Mouse (Mus musculus) lung, embryonic 14.5 days (tissue): ENCODE data around the gene Mylip. TPM values are rescaled to one million over a fixed set of nuclear protein-coding genes. Genes with fewer than 3 reads are reported as not detected.
A peak's percentile ranks its signal among the peaks of the same experiment; 100 is the strongest.

Experiments
- ATAC-seq: fragments of 200-750 bp; cut with Nextera tagmentation; 2 replicates; pipeline ENCODE4 v1.8.0; 2017; ENCODE audit warnings: mild to moderate bottlenecking, moderate TSS enrichment, moderate library complexity; ENCODE audit not compliant: insufficient read depth
- DNase-seq: peaks from one replicate; pipeline ENCODE4 v3.0.0-alpha.2; 2015
- H3K27ac ChIP-seq: fragments of 300-500 bp; sonication (generic); 2 replicates; pipeline ENCODE4 v1.5.1; 2014; ENCODE audit warnings: low read depth, mild to moderate bottlenecking, moderate library complexity
- H3K27me3 ChIP-seq: fragments of 300-500 bp; sonication (generic); 2 replicates; pipeline ENCODE4 v1.6.1; 2014; ENCODE audit warnings: low read length, control low read depth; ENCODE audit not compliant: insufficient read depth
- H3K36me3 ChIP-seq: fragments of 300-500 bp; sonication (generic); 2 replicates; pipeline ENCODE4 v1.6.1; 2014; ENCODE audit warnings: control low read depth; ENCODE audit not compliant: insufficient read depth
- H3K4me1 ChIP-seq: fragments of 300-500 bp; sonication (generic); 2 replicates; pipeline ENCODE4 v1.6.1; 2014; ENCODE audit warnings: antibody characterized with exemption, control low read depth; ENCODE audit not compliant: insufficient read depth
- H3K4me2 ChIP-seq: fragments of 300-500 bp; sonication (generic); 2 replicates; pipeline ENCODE4 v1.6.1; 2014; ENCODE audit warnings: mild to moderate bottlenecking
- H3K4me3 ChIP-seq: fragments of 300-500 bp; sonication (generic); 2 replicates; pipeline ENCODE4 v1.5.1; 2014; ENCODE audit warnings: low read depth, low read length
- H3K9ac ChIP-seq: fragments of 300-500 bp; sonication (generic); 2 replicates; pipeline ENCODE4 v1.6.1; 2014
- H3K9me3 ChIP-seq: fragments of 300-500 bp; sonication (generic); 2 replicates; pipeline ENCODE4 v1.6.1; 2016; ENCODE audit warnings: low read depth, low read length, control low read depth
- CTCF ChIP-seq: IDR thresholded peaks from 2 replicates; pipeline ENCODE4 v1.5.1; 2016; ENCODE audit warnings: antibody characterized with exemption, low read depth
- WGBS: fragments of 180-500 bp; shearing (Covaris S2); extraction: QIAGEN DNeasy Blood & Tissue Kit; methylation state at CpG from one replicate; pipeline ENCODE4 v1.1.7; 2014; 5-methylcytosine and 5-hydroxymethylcytosine counted together
- polyA plus RNA-seq: library from polyadenylated mRNA; unstranded; fragments of >200 nt; fragmentation: Nextera tagmentation; extraction: Ambion mirVana; gene quantifications from 2 replicates; pipeline ENCODE4 v1.2.1, GENCODE M21; 2014

Gene Mylip
- polyA plus RNA-seq, 1 experiment from 2014 or later: 3.8 TPM

GRCm38 (mm10) chr13:45423905-45424304 lies 34.4 kb downstream of the Mylip start:
- Histone ChIP-seq H3K4me2 (no peak overlapping the region), H3K36me3 (no peaks in the 10 kb centered on the region), H3K27ac (no peak overlapping the region), H3K9me3 (no peaks in the 10 kb centered on the region), H3K27me3 (no peaks in the 10 kb centered on the region), H3K4me3 (no peak overlapping the region), H3K4me1 (no peaks in the 10 kb centered on the region), H3K9ac (no peak overlapping the region)
- TF ChIP-seq CTCF: no peak
- no peak for ATAC-seq
- no peak for DNase-seq
- 85% methylated on average over 5 of the region's 5 CpGs for WGBS

- TF ChIP-seq CTCF: no peak
- ATAC-seq (no peak), DNase-seq (peak; percentile 54)
- no peak overlapping the region for H3K4me2 ChIP-seq
- no peaks in the 10 kb centered on the region for H3K36me3 ChIP-seq
- WGBS: 31% methylated on average over 11 of the region's 11 CpGs
- H3K4me3 ChIP-seq: no peak overlapping the region
- no peak overlapping the region for H3K9ac ChIP-seq
- H3K27me3 ChIP-seq: no peaks in the 10 kb centered on the region
- no peaks in the 10 kb centered on the region for H3K9me3 ChIP-seq
- H3K4me1 ChIP-seq: peaks cover 3% of the 10 kb centered on the region; the same call in 1 of the 2 replicates
- H3K27ac ChIP-seq: peak overlapping the region; percentile 32; the same call in 1 of the 2 replicates
Observed at GRCm38 (mm10) chr13:45429239-45429638, 39.7 kb downstream of the Mylip start.

GRCm38 (mm10) chr13:45437134-45437533 lies 47.6 kb downstream of the Mylip start:
- DNase-seq (no peak), ATAC-seq (no peak)
- H3K4me2 ChIP-seq: no peak overlapping the region
- no peaks in the 10 kb centered on the region for H3K9me3 ChIP-seq
- no peaks in the 10 kb centered on the region for H3K27me3 ChIP-seq
- H3K27ac ChIP-seq: no peak overlapping the region
- H3K4me3 ChIP-seq: no peak overlapping the region
- 80% methylated on average over 9 of the region's 9 CpGs for WGBS
- no peak for TF ChIP-seq CTCF
- H3K36me3 ChIP-seq: no peaks in the 10 kb centered on the region
- H3K9ac ChIP-seq: no peak overlapping the region
- peaks cover 7% of the 10 kb centered on the region; the same call in 1 of the 2 replicates for H3K4me1 ChIP-seq

- no peak for DNase-seq
- Histone ChIP-seq H3K4me3 (no peak overlapping the region), H3K4me2 (no peak overlapping the region), H3K9ac (no peak overlapping the region), H3K27me3 (no peaks in the 10 kb centered on the region), H3K36me3 (no peaks in the 10 kb centered on the region), H3K4me1 (peaks cover 7% of the 10 kb centered on the region; the same call in 1 of the 2 replicates), H3K9me3 (no peaks in the 10 kb centered on the region), H3K27ac (no peak overlapping the region)
- WGBS: 73% methylated on average over 6 of the region's 6 CpGs
- no peak for TF ChIP-seq CTCF
- ATAC-seq: no peak
Observed at GRCm38 (mm10) chr13:45438853-45439252, 49.3 kb downstream of the Mylip start.

GRCm38 (mm10) chr13:45440226-45440625 lies 50.7 kb downstream of the Mylip start:
- no peak for TF ChIP-seq CTCF
- no peak overlapping the region for H3K9ac ChIP-seq
- no peaks in the 10 kb centered on the region for H3K36me3 ChIP-seq
- DNase-seq: no peak
- H3K4me2 ChIP-seq: no peak overlapping the region
- WGBS: 65% methylated on average over 5 of the region's 5 CpGs
- H3K4me1 ChIP-seq: peaks cover 2% of the 10 kb centered on the region; the same call in 1 of the 2 replicates
- no peak overlapping the region for H3K4me3 ChIP-seq
- H3K9me3 ChIP-seq: no peaks in the 10 kb centered on the region
- H3K27ac ChIP-seq: no peak overlapping the region
- no peaks in the 10 kb centered on the region for H3K27me3 ChIP-seq
- no peak for ATAC-seq

GRCm38 (mm10) chr13:45442451-45442850 lies 52.9 kb downstream of the Mylip start:
- H3K27ac ChIP-seq: no peak overlapping the region
- DNase-seq: peak; percentile 78
- H3K9me3 ChIP-seq: no peaks in the 10 kb centered on the region
- no peaks in the 10 kb centered on the region for H3K27me3 ChIP-seq
- peak; percentile 67 for TF ChIP-seq CTCF
- no peak overlapping the region for H3K4me2 ChIP-seq
- H3K4me3 ChIP-seq: no peak overlapping the region
- no peaks in the 10 kb centered on the region for H3K4me1 ChIP-seq
- H3K9ac ChIP-seq: no peak overlapping the region
- H3K36me3 ChIP-seq: no peaks in the 10 kb centered on the region
- 16% methylated on average over 4 of the region's 4 CpGs for WGBS
- peak; percentile 52 for ATAC-seq

- Histone ChIP-seq H3K27ac (no peak overlapping the region), H3K9me3 (no peaks in the 10 kb centered on the region), H3K27me3 (no peaks in the 10 kb centered on the region), H3K4me3 (no peak overlapping the region), H3K4me1 (no peaks in the 10 kb centered on the region), H3K9ac (no peak overlapping the region), H3K4me2 (no peak overlapping the region), H3K36me3 (no peaks in the 10 kb centered on the region)
- ATAC-seq (no peak), DNase-seq (peak; percentile 41)
- 54% methylated on average over 8 of the region's 8 CpGs for WGBS
- no peak for TF ChIP-seq CTCF
Observed at GRCm38 (mm10) chr13:45442918-45443535, 53.5 kb downstream of the Mylip start.
